Comparison of ENCODE assay signal across 8 mouse cellular contexts in genomic region chr2:94273154-94274021, GRCm38 (mm10).
A peak's percentile ranks its signal among the peaks of the same experiment; 100 is the strongest.
DNase-seq lines count a peak whose midpoint lies in the region; ATAC-seq and TF ChIP-seq lines count a peak whose summit lies in the region.

No protein-coding gene starts in this region.

- no peaks in the 10 kb centered on the region for H3K36me3 ChIP-seq in embryonic facial prominence, embryonic 10.5 days (replicated peaks)
- no peaks in the 10 kb centered on the region for H3K36me3 ChIP-seq in heart, adult 2 months (ENCODE audit: control insufficient read depth, insufficient read depth, low read length)
- H3K36me3 ChIP-seq in kidney, adult 2 months (ENCODE audit: control insufficient read depth, insufficient read depth, low read length): no peaks in the 10 kb centered on the region
- H3K36me3 ChIP-seq in limb, embryonic 11.5 days (ENCODE audit: control insufficient read depth, insufficient read depth, low read length): no peaks in the 10 kb centered on the region
- no peaks in the 10 kb centered on the region for H3K36me3 ChIP-seq in midbrain, embryonic 12.5 days

- peak; percentile 26; the same call in 1 of the 2 replicates for TF ChIP-seq POLR2A in heart, adult 2 months (IDR thresholded peaks at IDR 0.05; ENCODE audit: insufficient read depth, low read depth, low read length)
- TF ChIP-seq POLR2A in kidney, adult 2 months (IDR thresholded peaks at IDR 0.05; ENCODE audit: low read depth, low read length): no peak

- no peaks in the 10 kb centered on the region for H3K79me2 ChIP-seq in heart, adult 2 months (replicated peaks; ENCODE audit: control insufficient read depth, insufficient read depth, low read length)

- H3K27me3 ChIP-seq in embryonic facial prominence, embryonic 10.5 days (replicated peaks; ENCODE audit: low read depth, poor library complexity, severe bottlenecking): peaks cover 61% of the 10 kb centered on the region
- H3K27me3 ChIP-seq in heart, adult 2 months (ENCODE audit: control insufficient read depth, insufficient read depth, low read length): no peaks in the 10 kb centered on the region
- H3K27me3 ChIP-seq in kidney, adult 2 months (replicated peaks; ENCODE audit: control insufficient read depth, insufficient read depth, low read length): 0 out of 2 replicates have a peak, but pooled peaks cover 2% of the 10 kb centered on the region
- H3K27me3 ChIP-seq in limb, embryonic 11.5 days (ENCODE audit: control insufficient read depth, insufficient read depth, low read length): peaks cover 18% of the 10 kb centered on the region
- peaks cover 50% of the 10 kb centered on the region for H3K27me3 ChIP-seq in midbrain, embryonic 12.5 days

- peak; percentile 85 for DNase-seq in adrenal gland, postnatal 10 days
- DNase-seq in embryonic facial prominence, embryonic 10.5 days (ENCODE audit: low spot score): peak; percentile 81
- peak; percentile 88 to 90 for DNase-seq in heart, adult 2 months
- peak; percentile 74 for DNase-seq in kidney, adult 2 months
- DNase-seq in limb, embryonic 11.5 days (ENCODE audit: low spot score): peak; percentile 62
- DNase-seq in spleen, adult 12 weeks (ENCODE audit: low spot score): peak; percentile 5

- TF ChIP-seq CTCF in heart, adult 2 months (IDR thresholded peaks at IDR 0.05): no peak
- TF ChIP-seq CTCF in kidney, adult 2 months (conservative IDR thresholded peaks at IDR 0.05; ENCODE audit: insufficient read depth, insufficient read length, low read depth, low read length): no peak

- peak overlapping the region; percentile 95 for H3K4me2 ChIP-seq in limb, embryonic 11.5 days (ENCODE audit: low read depth, severe bottlenecking)
- peak overlapping the region; percentile 97 for H3K4me2 ChIP-seq in midbrain, embryonic 12.5 days (replicated peaks)

- peaks cover 16% of the 10 kb centered on the region for H3K4me1 ChIP-seq in embryonic facial prominence, embryonic 10.5 days
- peaks cover 2% of the 10 kb centered on the region for H3K4me1 ChIP-seq in heart, adult 2 months (ENCODE audit: control insufficient read depth, insufficient read depth, low read length)
- no peaks in the 10 kb centered on the region; the same call in 1 of the 2 replicates for H3K4me1 ChIP-seq in kidney, adult 2 months (ENCODE audit: control insufficient read depth, insufficient read depth, low read length)
- H3K4me1 ChIP-seq in limb, embryonic 11.5 days (ENCODE audit: control insufficient read depth, insufficient read depth, low read length): no peaks in the 10 kb centered on the region
- H3K4me1 ChIP-seq in midbrain, embryonic 12.5 days: peaks cover 14% of the 10 kb centered on the region; the same call in 1 of the 2 replicates

- H3K4me3 ChIP-seq in embryonic facial prominence, embryonic 10.5 days: peak overlapping the region; percentile 77
- peak overlapping the region; percentile 69 for H3K4me3 ChIP-seq in heart, adult 2 months
- peak overlapping the region; percentile 62 for H3K4me3 ChIP-seq in kidney, adult 2 months (ENCODE audit: insufficient read depth, low read depth, low read length)
- H3K4me3 ChIP-seq in limb, embryonic 11.5 days (ENCODE audit: low read depth, low read length): peak overlapping the region; percentile 57
- peak overlapping the region; percentile 64 for H3K4me3 ChIP-seq in midbrain, embryonic 12.5 days

- intact Hi-C loops in heart, adult 2 months (cut with DNase I): no loop called here

- H3K27ac ChIP-seq in embryonic facial prominence, embryonic 10.5 days (replicated peaks): peak overlapping the region; percentile 82
- peak overlapping the region; percentile 55 for H3K27ac ChIP-seq in heart, adult 2 months
- H3K27ac ChIP-seq in kidney, adult 2 months (ENCODE audit: insufficient read depth, low read depth, low read length): no peak overlapping the region
- H3K27ac ChIP-seq in limb, embryonic 11.5 days (replicated peaks; ENCODE audit: low read depth, low read length): no peak overlapping the region
- peak overlapping the region; percentile 15; the same call in 1 of the 2 replicates for H3K27ac ChIP-seq in midbrain, embryonic 12.5 days (replicated peaks)

- peak overlapping the region; percentile 85 for H3K9ac ChIP-seq in heart, adult 2 months (ENCODE audit: low read depth, low read length)
- H3K9ac ChIP-seq in limb, embryonic 11.5 days (ENCODE audit: low read length): peak overlapping the region; percentile 63
- peak overlapping the region; percentile 80 for H3K9ac ChIP-seq in midbrain, embryonic 12.5 days (replicated peaks)

- ATAC-seq in limb, embryonic 11.5 days (ENCODE audit: insufficient number of reproducible peaks, low FRiP score, low TSS enrichment, low read depth): peak; percentile 65; the same call in 1 of the 2 replicates
- ATAC-seq in midbrain, embryonic 12.5 days (ENCODE audit: low FRiP score, low read depth): peak; percentile 91
- ATAC-seq in monocyte, adult 5-6 weeks (replicated peaks; ENCODE audit: insufficient number of reproducible peaks, low FRiP score, low TSS enrichment, poor library complexity, severe bottlenecking): no peak

- WGBS in embryonic facial prominence, embryonic 10.5 days: under 1% methylated on average over 72 of the region's 72 CpGs
- WGBS in heart, adult 2 months: 1% methylated on average over 72 of the region's 72 CpGs
- 2% methylated on average over 72 of the region's 72 CpGs for WGBS in kidney, adult 2 months
- WGBS in limb, embryonic 11.5 days: under 1% methylated on average over 65 of the region's 72 CpGs
- WGBS in midbrain, embryonic 12.5 days: 1% methylated on average over 65 of the region's 72 CpGs

- no peak for TF ChIP-seq EP300 in heart, adult 2 months (IDR thresholded peaks at IDR 0.05; ENCODE audit: insufficient read depth, low read depth, low read length)

- H3K9me3 ChIP-seq in embryonic facial prominence, embryonic 10.5 days: no peaks in the 10 kb centered on the region
- no peaks in the 10 kb centered on the region for H3K9me3 ChIP-seq in limb, embryonic 11.5 days (ENCODE audit: control insufficient read depth, low read length)
- no peaks in the 10 kb centered on the region for H3K9me3 ChIP-seq in midbrain, embryonic 12.5 days

Comparison
In these comparisons a context has a peak if more than half of its experiments do, and no peak if none do; other contexts are left out.
1. DNase-seq: peak in every context shown above with its lines; median percentile 89 in heart, adult 2 months; 85 in adrenal gland, postnatal 10 days; 81 in embryonic facial prominence, embryonic 10.5 days; 74 in kidney, adult 2 months; 62 in limb, embryonic 11.5 days; 5 in spleen, adult 12 weeks.
2. H3K27ac ChIP-seq: peak in embryonic facial prominence, embryonic 10.5 days (single experiment), heart, adult 2 months (single experiment) and midbrain, embryonic 12.5 days (single experiment); none in kidney, adult 2 months (single experiment) and limb, embryonic 11.5 days (single experiment).
3. Peak in every context shown above with its lines, with median percentiles within 50 percentile points of each other: H3K4me3 ChIP-seq and H3K9ac ChIP-seq.